Mouse (Mus musculus) ES-CJ7 (cell line): ENCODE data around the gene Sfi1.
A peak's percentile ranks its signal among the peaks of the same experiment; 100 is the strongest.
"Not testable (repeated sequence)": the region's sequence is repeated elsewhere in the genome, so short reads cannot be mapped to it uniquely, and the experiment has no call there.

Experiments
- DNase-seq: peaks from one replicate; pipeline ENCODE4 v3.0.0; 2011; ENCODE audit warnings: low read depth, low spot score

The Sfi1 gene

DNA sequence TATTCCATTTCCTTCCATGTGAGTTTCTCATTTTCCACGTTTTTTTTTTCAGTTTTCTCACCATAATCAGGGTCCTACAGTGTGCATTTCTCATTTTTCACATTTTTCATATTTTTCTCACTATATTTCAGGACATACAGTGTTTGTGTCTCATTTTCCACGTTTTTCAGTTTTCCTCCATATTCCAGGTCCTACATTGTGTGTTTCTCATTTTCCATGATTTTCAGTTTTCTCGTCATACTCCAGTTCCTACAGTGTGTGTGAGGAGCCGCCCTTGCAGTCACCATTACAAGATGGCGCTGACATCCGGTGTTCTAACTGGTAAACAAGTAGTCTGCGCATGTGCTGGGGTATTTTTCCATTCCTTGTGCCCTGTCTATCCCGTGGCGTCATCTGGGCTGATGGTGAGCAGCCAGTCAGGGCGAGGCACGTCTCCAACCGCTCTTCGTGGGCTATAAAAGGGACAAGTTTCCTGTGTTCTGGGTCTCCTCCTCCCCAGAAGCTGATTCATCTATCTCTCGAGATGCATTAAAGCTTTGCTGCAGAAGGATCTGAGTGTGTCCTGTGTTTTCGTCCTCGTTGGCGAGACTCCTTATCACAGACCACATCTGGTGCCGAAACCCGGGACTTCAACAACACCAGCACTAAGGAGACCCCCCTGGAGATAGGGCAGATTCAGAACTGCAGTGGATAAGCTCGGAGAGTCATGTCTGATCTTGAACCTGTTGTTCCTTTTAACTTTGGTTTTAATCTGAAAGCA, 88.6 kb downstream of the Sfi1 start:
- not testable (repeated sequence) for DNase-seq

DNA sequence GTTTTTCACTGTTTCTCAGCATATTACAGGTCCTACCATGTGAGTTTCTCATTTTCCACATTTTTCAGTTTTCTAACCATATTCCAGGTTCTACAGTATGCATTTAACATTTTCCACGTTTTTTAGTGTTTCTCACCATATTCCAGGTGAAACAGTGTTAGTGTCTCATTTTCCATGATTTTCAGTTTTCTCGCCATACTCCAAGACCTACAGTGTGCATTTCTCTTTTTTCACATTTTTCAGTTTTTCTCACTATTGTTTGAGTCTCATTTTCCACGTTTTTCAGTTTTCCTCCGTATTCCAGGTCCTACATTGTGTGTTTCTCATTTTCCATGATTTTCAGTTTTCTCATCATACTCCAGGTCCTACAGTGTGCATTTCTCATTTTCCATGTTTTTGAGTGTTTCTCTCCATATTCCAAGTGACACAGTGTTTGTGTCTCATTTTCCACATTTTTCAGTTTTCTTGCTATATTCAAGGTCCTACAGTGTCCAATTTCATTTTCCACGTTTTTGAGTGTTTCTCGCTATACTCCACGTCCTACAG, 89.6 kb downstream of the Sfi1 start:
- DNase-seq: no peak

DNA sequence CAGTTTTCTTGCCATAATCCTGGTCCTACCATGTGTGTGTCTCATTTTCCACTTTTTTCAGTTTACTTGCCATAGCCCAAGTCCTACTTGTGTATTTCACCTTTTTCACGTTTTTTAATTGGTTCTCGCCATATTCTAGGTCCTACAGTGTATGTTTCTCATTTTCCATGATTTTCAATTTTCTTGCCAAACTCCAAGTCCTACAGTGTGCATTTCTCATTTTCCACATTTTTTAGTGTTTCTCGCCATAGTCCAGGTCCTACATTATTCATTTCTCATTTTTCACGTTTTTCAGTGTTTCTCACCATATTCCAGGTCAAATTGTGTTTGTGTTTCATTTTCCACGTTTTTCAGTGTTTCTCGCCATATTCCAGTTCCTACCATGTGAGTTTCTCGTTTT, 90.6 kb downstream of the Sfi1 start:
- not testable (repeated sequence) for DNase-seq

DNA sequence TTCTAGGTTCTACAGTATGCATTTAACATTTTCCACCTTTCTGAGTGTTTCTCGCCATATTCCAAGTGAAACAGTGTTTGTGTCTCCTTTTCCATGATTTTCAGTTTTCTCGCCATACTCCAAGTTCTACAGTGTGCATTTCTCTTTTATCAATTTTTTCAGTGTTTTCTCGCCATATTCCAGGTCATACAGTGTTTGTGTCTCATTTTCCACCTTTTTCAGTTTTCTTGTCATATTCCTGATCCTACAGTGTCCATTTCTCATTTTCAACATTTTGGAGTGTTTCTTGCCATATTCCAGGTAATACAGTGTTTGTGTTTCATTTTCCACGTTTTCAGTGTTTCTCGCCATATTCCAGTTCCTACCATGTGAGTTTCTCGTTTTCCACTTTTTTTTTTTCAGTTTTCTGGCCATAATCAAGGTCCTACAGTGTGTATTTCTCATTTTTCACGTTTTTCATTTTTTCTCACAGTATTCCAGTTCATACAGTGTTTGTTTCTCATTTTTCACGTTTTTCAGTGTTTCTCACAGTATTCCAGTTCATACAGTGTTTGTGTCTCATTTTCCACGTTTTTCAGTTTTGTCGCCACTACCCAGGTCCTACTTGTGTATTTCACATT, 91.3 kb downstream of the Sfi1 start:
- no peak for DNase-seq

DNA sequence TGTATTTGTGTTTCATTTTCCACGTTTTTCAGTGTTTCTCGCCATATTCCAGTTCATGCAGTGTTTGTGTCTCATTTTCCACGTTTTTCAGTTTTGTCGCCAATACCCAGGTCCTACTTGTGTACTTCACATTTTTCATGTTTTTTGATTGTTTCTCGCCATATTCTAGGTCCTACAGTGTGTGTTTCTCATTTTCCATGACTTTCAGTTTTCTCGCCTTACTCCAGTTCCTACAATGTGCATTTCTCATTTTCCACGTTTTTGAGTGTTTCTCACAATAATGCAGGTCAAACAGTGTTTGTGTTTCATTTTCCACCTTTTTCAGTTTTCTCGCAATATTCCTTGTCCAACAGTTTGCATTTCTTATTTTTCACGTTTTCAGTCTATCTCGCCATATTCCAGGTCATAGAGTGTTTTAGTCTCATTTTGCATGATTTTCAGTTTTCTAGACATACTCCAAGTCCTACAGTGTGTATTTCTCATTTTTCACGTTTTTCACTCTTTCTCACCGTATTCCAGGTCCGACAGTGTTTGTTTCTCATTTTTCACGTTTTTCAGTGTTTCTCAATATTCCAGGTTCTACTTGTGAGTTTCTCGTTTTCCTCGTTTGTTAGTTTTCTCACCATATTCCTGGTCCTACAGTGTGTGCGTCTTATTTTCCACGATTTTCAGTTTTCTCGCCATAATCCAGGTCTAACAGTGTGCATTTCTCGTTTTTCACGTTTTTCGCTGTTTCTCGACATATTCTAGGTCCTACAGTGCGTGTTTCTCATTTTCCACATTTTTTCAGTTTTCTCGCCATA, 92.0 kb downstream of the Sfi1 start:
- DNase-seq: no peak

DNA sequence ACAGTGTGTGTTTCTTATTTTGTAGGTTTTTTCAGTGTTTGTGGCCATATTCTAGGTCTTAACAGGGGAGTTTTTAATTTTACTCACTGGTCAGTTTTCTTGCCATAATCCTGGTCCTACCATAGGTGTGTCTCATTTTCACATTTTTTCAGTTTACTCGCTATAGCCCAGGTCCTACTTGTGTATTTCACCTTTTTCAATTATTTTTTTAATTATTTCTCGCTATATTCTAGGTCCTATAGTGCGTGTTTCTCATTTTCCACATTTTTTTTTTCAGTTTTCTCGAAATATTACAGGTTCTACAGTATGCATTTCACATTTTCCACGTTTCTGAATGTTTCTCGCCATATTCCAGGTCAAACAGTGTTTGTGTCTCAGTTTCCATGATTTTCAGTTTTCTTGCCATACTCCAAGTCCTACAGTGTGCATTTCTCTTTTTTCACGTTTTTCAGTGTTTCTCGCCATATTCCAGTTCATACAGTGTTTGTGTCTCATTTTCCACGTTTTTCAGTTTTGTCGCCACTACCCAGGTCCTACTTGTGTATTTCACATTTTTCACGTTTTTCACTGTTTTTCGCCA, 93.1 kb downstream of the Sfi1 start:
- DNase-seq: peak; percentile 56
